Mouse (Mus musculus): Measurements from ENCODE around the gene Tgfbr1.

DNA sequence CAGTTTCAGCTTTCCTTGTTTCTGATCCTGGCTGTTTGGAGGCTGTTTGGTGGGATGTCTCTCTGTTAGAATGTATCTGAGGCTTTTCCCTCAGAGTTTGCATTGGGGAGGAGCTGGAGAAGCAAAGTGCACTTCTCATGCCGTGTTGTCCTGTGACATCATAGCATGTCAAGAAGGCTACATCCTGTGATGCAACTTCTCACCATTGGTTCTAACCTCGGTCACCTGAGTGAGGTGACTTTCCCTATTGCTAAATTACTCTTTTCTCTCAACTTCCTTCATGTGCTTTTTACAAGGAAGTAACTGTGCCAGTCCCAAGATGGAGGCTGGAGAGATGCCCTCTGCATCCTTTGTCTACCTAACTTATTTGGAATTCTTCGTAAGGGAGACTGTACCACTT is 95.5 kb downstream of the Tgfbr1 start:
- no peak for TF ChIP-seq CTCF (IDR thresholded peaks at IDR 0.05; ENCODE audit: control insufficient read depth, insufficient read depth, low read length)
- no peak for TF ChIP-seq POLR2A (IDR thresholded peaks at IDR 0.05; ENCODE audit: borderline replicate concordance, control insufficient read depth, low read depth, low read length)

Measured in bone marrow, adult 2 months (tissue).